Mouse (Mus musculus): Measurements from ENCODE around the gene 2410015M20Rik.

GRCm38 (mm10) chr17:56585171-56585821 is 24.3 kb downstream of the 2410015M20Rik start:
- TF ChIP-seq CTCF (IDR thresholded peaks at IDR 0.05; ENCODE audit: low read depth) = no peak
- no peak for TF ChIP-seq EP300 (optimal IDR thresholded peaks at IDR 0.05)
